Mouse (Mus musculus) cerebral cortex, adult 2 months (tissue): ENCODE data around the gene Sin3a.

Experiments used
- WGBS: fragments of 180-500 bp; shearing (Covaris S2); methylation state at CpG from one replicate; pipeline ENCODE4 v1.1.7; 2018; 5-methylcytosine and 5-hydroxymethylcytosine counted together

The Sin3a gene

GRCm38 (mm10) chr9:57168411-57168810 is 96.6 kb downstream of the Sin3a start:
- 88% methylated on average over 5 of the region's 5 CpGs for WGBS
